Mouse (Mus musculus) thymus, postnatal 25 days (tissue): ENCODE measurements at regions not wholly inside any gene's neighbourhood (a gene's known extent, or its start where the extent isn't known, plus 50 kb on each side); places are given as distances from the start of the nearest gene placed in this dataset.

Experiments used
- DNase-seq: peaks from one replicate; pipeline ENCODE4 v3.0.0; 2022

DNA sequence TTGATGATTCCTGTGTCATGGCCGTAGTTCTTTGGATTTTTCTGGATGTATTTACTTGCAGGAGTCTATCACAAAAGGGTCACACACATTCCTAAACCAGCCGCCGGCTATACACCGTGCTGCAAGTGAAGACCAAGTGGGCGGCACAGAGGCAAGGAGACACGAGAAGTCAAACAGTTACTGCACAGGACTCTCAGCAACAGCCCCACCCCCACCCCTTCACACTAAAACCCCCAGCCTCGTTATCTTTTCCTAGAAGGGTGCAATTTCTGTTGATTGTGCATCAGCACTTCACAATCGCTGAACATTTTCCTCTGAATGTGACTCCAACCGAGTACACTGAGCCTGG is 126.9 kb upstream of the Klf14 start:
- DNase-seq = no peak

DNA sequence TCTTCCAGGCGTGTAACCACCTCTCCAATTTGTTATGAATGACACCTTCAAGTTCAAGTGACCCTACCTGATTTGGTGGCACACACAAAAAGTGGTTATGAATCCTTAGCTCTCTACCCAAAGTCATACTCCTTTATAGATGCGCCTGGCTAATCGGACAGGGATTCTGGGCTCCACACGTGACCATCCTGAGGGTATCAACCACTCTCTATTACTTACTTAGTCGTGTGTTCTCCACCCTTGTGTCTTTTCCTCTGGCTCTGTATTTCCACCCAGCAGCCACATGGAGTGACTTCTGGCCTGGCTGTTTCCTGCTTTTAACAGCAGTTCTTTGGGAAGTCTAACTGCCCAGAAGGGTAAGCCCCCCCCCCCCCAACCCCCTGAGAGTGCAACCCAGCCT is 127.4 kb upstream of the Klf14 start:
- no peak for DNase-seq

DNA sequence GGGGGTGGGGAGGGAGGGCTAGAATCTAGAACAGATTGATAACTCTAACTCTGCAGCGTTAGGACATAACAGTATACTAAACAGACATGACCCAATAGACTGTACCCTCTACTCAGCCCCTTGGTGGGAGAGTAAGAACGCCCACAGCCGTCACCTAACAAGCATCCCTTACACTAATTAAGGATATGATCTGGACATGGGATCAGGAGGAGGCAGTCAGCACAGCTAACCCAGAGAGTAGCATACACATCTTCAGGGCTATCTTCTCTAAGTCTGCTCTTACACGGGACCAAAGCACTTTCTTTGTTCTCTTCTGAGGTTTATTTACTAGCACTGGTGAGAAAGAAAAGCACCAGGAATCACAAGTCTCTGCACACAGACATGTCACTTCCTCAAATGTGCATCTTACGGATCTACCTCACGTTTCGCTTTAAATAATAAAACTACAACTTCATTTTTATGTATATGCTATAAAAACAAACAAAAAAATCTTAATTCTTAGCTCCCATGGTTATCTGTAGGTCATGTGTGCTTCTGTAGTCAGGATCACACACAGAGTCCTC is 128.0 kb upstream of the Klf14 start:
- DNase-seq = no peak

DNA sequence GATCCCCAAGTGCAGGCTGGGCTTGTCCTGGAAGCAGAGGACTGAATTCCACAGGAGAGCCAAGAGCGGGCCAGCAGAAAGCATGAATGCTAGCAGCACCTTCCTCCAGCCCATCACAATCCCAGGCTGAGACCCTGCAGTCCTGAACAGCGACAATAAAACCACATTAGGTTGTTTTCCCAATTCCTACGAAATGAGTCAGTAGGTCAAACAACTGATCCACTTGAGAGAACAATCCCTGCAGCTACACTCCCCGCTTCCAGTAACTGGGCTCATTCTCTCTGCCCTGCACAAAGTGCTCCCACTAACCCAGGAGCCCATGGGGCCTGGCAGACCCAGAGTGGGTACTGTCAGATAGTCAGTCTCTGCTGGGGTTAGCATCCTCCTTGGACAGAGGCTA is 128.6 kb upstream of the Klf14 start:
- DNase-seq = no peak

DNA sequence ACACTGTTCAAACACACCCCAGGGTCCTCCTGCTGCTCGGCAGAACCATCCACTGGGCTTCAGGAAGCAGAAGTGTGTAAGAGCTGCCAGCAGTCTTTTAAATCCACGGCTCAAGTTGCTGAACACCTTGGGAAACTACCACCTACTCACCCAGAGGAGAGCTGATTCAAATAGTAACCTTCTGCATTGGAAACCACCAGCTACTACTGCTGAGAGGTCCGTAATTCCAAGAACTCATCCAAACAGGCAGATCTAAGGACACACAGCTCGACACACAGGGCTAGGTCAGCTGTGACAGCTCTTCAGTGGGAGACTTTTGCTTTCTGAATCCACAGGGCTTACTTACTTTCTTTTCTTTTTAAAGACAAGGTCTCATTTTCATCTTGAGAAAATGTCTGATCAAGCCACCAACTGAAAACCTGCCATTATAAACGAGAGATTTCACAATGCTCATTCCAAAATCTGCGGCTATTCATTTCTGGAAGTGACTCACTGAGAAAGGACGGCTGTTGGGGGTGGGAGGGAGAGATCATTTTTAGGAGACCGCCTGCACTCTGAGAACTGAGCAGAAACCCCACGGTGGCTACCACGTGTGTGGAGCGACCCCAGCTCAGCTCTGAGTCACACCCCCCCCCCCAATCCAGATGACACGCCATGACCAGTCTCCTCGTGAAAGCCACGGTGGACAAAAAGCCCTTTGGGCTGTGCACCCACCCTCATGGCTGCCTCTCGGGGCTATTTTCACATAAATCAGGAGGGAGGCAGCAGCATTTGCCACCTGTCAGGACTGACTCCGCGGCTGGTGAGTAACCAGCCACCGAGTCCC is 129.5 kb upstream of the Klf14 start:
- DNase-seq = no peak

DNA sequence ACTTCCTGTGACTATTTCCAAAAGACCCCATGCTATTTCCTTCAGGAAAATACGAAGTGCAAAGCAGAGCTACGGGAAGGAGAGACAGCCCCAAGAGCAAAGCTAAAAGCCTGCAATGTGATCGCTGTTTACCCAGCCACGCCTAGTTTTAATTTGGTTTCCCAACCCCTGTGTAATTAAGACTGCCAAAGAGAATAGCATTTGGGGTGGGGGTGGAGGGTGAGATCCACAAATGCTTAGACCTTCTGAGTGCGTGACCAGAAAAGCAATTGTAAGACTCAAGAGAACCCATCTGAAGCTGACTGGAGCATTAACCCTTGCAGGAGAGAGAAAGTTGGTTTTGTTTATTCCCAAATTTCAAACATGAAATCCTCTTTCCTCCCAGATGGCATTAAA is 130.1 kb upstream of the Klf14 start:
- DNase-seq = no peak

DNA sequence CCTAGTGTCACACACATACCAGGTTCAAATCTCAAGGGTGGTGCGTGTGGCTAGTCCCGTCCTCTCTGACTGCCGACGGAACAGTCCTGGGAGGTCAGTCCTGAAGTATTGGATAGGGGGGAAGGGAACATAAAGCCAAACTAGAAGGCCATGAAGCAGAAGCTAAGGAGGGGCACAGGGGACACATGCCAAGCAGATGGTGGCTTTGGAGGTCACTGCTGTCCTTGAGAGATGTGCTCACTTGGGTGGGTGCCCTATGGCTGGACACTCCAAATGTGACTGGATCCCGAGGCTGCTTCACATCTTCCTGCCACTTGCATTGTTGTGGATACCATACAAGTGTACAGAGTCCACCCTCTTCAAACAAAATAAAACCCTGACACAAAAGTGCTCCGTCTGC is 131.4 kb upstream of the Klf14 start:
- no peak for DNase-seq

DNA sequence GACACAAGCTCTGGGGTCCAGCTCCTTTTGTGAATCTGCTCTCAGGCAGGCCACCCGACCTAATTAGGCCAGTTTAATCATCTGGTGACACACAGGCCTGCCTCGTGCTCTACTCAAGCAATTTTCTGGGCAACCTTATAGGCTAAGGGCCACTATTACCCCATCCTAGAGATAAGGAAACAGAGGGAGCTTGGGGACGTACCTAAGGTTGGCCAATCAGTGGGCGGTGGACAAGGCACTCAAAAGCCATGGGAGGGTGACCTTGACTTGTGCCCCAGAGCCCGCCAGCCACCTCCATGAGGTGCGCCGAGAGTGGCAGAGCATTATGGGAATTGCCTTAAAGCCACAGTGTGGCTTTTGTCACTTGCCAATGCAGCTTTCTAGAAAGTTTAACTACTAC is 131.9 kb upstream of the Klf14 start:
- DNase-seq = no peak

DNA sequence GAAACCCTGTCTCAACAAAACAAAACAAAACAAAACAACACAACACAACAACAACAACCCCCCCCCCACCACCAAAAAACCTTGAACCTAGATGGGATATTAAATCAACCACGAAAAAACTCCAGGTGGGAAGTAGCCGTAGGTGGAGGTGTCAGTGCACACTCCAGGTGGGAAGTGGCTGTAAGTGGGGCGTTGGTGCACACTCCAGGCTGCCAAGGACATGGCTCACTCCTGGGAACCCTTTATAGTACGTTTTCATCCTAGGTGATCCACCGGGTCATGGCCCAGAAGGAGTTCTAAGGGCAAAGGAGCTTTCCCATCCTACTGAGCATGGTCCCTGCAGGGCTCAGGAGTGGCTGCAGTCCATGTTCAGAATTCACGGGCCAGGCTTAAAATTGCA is 133.4 kb upstream of the Klf14 start:
- DNase-seq = no peak

DNA sequence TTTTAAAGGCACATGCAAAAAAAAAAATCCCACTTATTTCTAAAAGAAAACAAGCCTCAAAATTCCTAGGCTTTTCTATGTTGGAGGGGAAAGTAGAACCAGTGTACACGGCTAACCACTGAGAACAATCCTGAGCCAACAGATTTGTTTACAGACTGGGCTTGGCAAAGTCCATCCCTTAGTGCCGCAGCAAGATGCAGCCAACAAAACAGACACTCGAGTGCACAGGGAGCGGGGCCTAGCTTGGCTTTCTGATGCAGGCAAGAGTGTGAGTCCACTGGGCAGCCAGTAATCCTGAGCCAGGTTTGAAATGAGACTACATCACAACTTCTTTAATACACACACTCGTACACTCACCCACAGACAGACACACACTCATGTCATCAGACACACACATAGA is 133.9 kb upstream of the Klf14 start:
- no peak for DNase-seq

DNA sequence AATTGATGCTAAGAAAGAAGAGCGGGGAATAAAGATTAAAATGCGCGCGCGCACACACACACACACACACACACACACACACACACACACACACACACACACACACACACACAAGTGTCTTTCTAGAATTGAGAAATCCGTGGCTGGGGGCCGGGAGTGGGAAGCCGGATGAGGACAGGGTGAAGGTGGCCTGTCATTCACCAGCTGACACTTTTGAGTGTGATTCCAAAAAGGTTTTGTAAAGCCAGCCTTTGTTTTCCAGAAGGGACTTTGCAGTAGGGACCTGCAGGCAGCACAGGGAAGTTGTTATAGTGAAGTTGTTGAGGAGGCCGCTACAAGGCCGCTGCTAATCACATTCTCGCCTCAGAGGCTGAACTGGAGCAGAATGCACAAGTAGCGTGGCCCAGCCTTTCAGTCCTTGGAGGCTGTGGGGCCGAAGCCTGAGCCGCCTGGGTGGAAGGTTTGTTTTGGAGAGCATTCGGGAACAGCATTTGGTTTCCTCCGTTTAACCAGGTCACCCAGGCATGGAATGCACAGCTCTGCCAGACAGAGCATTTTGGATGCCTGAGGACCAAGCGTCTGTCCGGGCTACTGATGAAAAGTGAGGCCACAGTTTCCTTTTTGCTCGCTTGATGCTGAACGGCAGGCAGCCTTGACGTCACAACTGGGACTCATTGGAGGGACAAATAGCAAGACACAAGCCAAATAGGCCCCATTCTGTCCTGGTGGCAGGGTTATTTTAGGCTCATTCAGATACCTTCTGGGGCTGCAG is 137.3 kb upstream of the Klf14 start:
- DNase-seq = no peak

DNA sequence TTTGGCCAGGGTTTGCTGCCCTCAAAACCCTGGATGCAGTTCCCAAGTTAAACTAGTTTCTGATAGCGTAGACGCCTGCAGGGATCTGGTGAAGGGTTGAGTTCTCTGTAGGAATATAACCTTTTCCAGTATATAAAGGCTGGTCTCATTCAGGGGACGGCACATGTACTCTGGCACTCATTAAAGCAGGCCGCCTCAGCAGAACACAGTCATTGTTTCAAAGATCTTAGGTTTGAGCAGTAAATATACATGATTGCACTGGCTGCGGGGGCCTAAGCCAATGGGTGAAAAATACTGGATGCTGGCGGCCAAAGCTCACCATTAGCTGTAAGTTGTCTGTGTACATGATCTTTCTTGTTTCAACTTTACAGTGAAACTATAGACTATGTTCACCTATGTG is 137.9 kb upstream of the Klf14 start:
- no peak for DNase-seq

DNA sequence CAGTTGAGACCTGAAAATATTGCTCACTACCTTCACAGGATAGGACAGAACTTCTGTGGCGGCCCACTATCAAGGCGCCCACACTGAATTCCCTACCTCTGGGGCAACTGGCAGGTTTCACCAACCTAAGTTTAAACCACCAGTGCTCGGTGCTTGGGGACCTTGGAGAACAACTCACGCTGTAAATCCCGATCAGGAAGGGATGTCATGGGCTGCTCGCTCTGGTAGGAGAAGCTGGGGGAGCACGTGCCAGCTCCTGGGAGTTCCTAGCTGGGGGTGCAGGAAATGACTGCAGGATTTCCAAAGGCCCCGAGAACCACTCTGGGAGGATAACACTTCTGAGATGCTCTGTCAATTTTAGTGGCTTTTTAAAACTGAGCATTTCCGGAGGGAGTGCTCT is 138.4 kb upstream of the Klf14 start:
- DNase-seq = no peak

DNA sequence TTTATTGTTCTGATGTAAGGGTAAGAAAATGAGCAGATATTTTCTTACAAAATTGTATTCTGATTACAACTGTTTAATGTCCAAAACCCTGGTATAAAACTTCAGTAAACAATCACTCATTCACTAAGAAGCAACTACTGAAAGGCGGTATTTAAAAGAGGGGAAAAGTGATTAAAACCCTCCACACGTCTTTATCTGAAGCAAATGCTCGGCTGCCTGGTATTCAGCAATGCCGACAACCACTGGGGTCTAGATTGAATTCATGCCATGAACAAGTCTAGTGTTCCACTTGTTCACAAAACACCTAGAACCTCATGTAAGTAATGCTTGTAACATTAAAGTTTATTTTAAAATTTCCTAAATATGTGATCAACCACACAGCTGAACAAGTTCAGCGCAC is 139.2 kb upstream of the Klf14 start:
- DNase-seq = no peak

DNA sequence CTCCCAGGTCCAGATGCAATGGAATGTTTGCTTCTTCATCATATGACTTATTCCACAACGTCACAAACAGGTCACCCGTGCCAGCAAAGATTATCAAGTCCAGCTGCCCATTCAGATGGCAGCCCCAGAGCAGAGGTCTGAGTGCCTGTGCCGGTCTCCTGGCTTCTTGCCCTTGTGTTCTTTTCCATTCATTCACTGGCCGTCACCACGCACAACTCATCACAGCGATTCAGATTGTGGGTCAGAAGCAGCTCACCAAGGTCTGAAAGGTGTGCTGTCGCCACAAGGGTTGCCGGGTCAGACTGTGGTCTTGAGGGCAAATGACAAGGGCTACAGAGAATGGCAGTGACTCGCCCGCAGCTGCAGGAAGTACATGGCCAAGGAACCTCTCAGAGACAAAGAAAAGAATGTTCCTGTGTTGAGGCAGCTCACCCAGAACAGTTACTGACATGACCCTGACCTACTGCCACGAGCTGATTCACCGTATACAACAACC is 141.3 kb upstream of the Klf14 start:
- peak; percentile 19 for DNase-seq

DNA sequence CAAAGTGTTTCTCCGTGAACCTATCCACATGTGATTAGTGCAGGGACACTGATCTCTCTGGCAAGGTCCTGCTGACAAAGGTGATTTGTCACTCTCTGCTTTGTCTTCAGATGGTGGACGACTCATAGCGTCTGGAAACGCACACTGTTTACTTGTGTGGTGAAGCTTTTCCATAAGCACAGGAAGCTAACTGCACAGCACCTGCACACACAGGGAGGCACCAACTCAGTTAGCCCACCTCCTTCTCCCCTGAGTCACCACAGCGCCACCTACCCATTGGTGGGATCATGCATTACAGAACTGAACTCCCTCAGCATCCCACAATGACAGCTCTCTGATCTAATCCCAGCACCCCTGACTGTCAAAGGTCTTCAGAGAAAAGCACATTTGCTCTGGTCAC is 141.9 kb upstream of the Klf14 start:
- peak; percentile 83 for DNase-seq

DNA sequence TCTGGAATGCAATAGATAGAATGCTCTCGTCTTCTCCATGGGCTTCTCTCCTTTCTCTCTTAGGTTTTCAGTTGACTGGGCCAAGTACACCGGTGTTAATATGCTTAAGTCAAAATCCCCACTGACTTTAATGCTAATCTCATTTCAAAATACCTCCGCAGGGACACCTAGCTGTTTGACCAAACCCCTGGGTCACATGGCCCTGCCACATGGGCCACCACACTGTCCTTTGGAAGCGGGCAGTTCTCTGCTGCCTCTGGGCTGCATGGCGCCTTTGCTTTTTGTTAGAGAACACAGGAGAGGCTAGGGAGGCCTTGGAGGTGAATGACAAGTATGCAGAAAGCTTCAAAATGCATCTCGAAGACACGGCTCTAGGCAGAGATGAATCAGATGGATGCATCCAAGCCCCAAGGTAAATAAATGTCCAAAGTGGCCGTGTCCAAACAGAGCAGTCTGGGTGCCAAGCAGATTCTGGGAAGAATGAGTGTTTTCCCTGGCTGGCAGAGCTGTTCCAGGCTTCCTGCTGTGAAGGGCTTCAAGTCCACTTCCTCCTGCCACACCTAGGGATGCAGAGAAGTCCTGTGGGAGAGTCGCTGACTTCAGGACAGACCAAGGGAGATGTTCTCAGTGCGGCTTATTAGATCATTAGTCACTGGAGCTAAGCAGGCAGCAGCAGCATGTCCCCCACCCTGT is 147.4 kb upstream of the Klf14 start:
- DNase-seq = no peak

DNA sequence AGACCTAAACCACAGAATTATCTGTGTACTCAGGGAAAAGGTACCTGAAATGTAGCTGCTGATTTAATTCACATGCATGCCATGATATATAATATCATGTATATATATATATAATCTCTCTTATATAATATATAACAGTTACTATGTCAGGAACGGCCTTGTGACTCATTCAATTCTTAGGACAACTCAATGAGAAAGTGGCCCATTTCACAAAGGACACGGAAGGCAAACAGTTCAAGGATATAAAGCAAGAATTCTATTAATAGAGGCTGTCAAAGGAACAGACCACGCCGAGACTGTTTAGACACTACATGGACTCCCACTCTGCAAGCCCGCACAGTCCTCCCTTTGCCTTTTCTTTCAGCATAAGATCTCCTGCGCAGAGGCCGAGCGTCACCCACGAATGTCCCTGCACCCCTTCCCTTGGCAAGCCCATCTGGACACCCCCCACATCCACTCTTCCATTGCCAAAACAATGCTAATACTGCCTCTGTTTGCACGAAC is 148.0 kb upstream of the Klf14 start:
- no peak for DNase-seq

DNA sequence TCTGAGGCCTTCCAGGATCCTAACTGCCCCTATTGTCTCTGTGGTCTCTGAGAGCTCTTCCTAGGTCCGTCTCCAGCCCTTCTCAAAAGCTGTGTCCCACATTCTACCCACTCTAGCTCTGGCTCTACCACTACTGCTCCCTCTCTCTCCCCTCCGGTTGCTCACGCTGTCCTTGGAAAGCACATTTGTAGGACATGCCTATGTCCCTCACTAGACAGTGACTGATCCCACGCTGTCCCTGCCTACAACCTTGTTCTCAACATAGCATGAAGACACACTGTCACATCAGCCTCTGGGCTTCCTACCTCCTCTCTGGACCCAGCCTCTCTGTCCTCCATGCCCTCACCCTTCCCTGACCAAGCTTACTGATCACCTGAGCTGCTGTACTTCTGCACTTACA is 148.5 kb upstream of the Klf14 start:
- DNase-seq = no peak

DNA sequence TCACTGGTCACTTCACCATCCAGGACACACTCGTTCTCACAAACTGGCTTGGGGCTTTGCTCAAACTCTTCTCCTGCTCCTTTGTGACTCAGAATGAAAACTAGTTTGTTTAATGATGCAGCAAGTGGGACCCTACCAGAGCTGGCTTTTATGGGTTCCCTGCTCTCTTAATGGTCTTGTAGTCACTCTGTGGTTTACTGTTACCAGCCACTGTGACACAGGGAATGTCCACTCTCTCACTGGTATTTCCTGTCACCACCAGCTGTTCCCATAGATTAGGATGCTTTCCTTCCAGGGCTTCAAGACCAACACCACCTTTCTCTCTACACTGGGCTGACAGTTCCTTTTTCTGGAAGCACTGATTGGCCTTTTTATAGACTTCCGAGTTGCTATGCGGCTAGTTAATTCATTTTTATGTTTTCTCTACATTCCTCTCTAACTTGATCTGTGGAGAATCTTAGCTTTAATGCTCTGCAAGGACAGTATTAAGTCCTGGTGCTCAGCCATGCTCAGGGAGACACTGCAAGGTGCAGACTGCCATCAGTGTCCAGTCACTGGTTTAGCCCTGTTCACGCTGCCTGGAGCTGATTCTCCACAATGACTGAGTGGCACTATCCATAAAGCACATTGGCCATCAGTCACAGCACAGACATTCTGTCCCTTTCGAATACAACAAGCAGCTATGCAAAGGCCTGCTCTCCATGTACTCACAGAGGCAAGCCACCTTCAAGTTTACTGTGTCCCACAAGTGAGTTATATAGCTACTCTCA is 149.2 kb upstream of the Klf14 start:
- DNase-seq = no peak

DNA sequence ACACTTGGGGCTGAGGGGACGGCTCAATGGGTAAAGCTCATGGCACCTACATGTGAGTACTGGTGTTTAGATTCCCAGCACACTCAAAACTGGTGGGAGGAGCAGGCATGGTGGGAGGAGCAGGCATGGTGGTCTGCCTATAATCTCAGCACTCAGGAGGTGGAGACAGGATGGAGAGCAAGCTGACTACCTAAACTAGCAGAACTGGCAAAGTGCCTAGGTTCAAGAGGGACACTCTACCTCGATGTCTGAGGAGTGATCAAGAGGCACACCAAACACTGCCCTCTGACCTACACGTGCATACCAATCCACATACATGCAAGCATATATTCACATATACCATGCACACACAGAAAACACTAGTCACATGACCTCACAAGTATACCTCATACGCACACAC is 150.7 kb upstream of the Klf14 start:
- DNase-seq = no peak

DNA sequence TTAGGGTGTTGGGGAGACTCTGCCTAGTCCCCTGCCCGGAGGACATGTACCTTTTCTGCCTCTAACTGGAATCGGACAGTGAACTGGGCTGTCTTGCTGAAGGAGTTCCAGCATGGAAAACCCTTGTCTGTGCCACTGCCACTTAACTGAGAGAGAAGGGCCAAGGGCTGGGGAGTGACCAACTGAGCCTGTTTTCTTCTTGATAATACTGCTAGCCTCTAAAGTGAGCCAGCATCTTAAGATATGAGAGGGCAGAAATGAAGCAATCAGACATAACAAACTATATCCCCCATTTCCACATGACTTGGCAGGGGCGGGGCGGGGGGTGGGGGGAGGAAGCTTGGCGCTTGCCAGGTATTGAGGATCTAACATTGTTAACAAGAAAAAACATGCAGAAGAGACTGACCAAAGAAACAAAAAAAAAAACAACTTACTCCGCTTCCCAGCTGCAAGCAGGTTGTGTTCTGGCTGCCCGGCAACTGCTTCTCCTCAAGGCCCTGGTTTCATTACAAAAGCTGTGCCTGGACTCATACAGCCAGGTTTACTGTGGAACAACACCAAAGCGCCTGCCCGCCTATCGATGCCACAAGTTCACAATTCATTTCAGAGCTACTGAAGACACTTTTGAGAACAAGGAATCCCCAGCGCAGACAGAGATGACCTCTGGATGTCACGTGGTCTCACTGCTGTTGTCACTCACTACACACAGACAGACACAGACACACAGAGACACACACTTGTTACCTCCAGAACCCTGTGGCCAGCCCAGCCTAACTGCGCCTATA is 153.6 kb upstream of the Klf14 start:
- no peak for DNase-seq
